Mouse (Mus musculus) NIH3T3 (cell line): ENCODE results near the gene Dcst1.

Experiments
- DNase-seq: peaks from one replicate; pipeline ENCODE4 v3.0.0-alpha.2; 2012; ENCODE audit warnings: low read depth

The Dcst1 gene

GRCm38 (mm10) chr3:89361675-89362074 lies 3.4 kb downstream of the Dcst1 start, which contains the start of gene Dcst2:
Gene Dcst2, plus strand, starts transcription at chr3:89361975.
- no peak for DNase-seq

- DNase-seq: no peak
Measured at GRCm38 (mm10) chr3:89360237-89360636, 4.8 kb downstream of the Dcst1 start.

- DNase-seq: peak; percentile 59
Measured at GRCm38 (mm10) chr3:89359630-89360029, 5.4 kb downstream of the Dcst1 start.

- no peak for DNase-seq
Measured at GRCm38 (mm10) chr3:89356029-89356428, 9.0 kb downstream of the Dcst1 start.

- DNase-seq: no peak
Measured at GRCm38 (mm10) chr3:89355512-89355902, 9.5 kb downstream of the Dcst1 start.

- DNase-seq: peak; percentile 93
Measured at GRCm38 (mm10) chr3:89354816-89355511, 10.1 kb downstream of the Dcst1 start.

GRCm38 (mm10) chr3:89351271-89351670 lies 13.8 kb downstream of the Dcst1 start:
- DNase-seq: no peak

GRCm38 (mm10) chr3:89349869-89350501 lies 15.1 kb downstream of the Dcst1 start, which contains the start of gene Adam15:
Gene Adam15, minus strand, starts transcription at chr3:89349996.
- DNase-seq: peak; percentile 91

- peak; percentile 77 for DNase-seq
Measured at GRCm38 (mm10) chr3:89348911-89349868, 15.9 kb downstream of the Dcst1 start.

- no peak for DNase-seq
Measured at GRCm38 (mm10) chr3:89347916-89348315, 17.1 kb downstream of the Dcst1 start.

GRCm38 (mm10) chr3:89346815-89347540 lies 18.1 kb downstream of the Dcst1 start:
- no peak for DNase-seq

GRCm38 (mm10) chr3:89343279-89343678 lies 21.8 kb downstream of the Dcst1 start:
- DNase-seq: no peak

GRCm38 (mm10) chr3:89341794-89342193 lies 23.3 kb downstream of the Dcst1 start:
- DNase-seq: no peak

GRCm38 (mm10) chr3:89340465-89340864 lies 24.6 kb downstream of the Dcst1 start:
- peak; percentile 86 for DNase-seq

- DNase-seq: peak; percentile 85
Measured at GRCm38 (mm10) chr3:89339416-89339815, 25.6 kb downstream of the Dcst1 start.

GRCm38 (mm10) chr3:89337721-89338578 lies 27.1 kb downstream of the Dcst1 start, which contains the start of gene Efna4:
Gene Efna4, minus strand, starts transcription at chr3:89338028.
- DNase-seq: peak; percentile 84

GRCm38 (mm10) chr3:89337062-89337720 lies 27.9 kb downstream of the Dcst1 start:
- DNase-seq: peak; percentile 36

- DNase-seq: no peak
Measured at GRCm38 (mm10) chr3:89336529-89336928, 28.5 kb downstream of the Dcst1 start.

GRCm38 (mm10) chr3:89333053-89333452 lies 32.0 kb downstream of the Dcst1 start:
- no peak for DNase-seq

- no peak for DNase-seq
Measured at GRCm38 (mm10) chr3:89332476-89332875, 32.6 kb downstream of the Dcst1 start.
